11 mouse cellular contexts compared by ENCODE assay signal in the genomic region with DNA sequence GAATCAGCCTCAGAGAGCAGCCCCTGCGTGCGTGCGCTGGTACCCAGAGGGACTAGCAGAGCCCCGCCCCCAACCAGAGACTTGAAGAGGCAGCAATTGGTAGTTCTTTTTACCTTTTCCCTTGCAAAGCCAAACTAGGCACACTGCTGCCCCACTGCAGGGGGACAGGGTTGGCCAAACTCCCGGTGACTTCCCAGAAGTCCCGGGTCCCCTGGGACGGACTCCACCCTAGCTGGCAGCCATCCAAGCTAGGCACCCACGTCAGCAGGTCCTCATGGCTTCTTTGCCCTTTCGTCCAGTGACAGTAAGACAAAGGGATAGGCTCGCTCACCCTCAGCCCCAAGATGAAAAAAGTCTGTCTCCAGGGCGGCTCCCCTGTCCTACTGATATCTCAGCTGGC. TPM values are rescaled to one million over a fixed set of nuclear protein-coding genes. Genes with fewer than 3 reads are reported as not detected.
DNase-seq lines count a peak whose midpoint lies in the region; ATAC-seq and TF ChIP-seq lines count a peak whose summit lies in the region.
"Had no signal": no experiment of that assay in that cellular context is flagged by ENCODE, and none has a peak within 500 bp of the region (broad histone marks: within the 10 kb centered on the region; RNA-seq: fewer than 3 reads in every experiment).

No protein-coding gene starts in this region.

- 31% methylated on average over 11 of the region's 11 CpGs for WGBS in lung, embryonic 14.5 days

- H3K27me3 ChIP-seq in lung, embryonic 14.5 days (ENCODE audit: insufficient read depth, low read length) = peaks cover 15% of the 10 kb centered on the region

- intact Hi-C loops in heart, postnatal 14 days (cut with DNase I) = loop anchor here (5.0 kb wide), 1 partner anchor 41 kb away; no protein-coding TSS in a partner anchor
- intact Hi-C loops in left cerebral cortex, adult 2 months (cut with DNase I) = no loop called here

- no peak overlapping the region for H3K9ac ChIP-seq in lung, embryonic 14.5 days
- H3K9ac ChIP-seq: limb, embryonic 13.5 days had no signal

- no peak for TF ChIP-seq CTCF in lung, embryonic 14.5 days (IDR thresholded peaks at IDR 0.05; ENCODE audit: low read depth)
- TF ChIP-seq CTCF in left cerebral cortex, adult 2 months (IDR thresholded peaks at IDR 0.05) = no peak

- H3K27ac ChIP-seq in lung, embryonic 14.5 days (ENCODE audit: low read depth) = no peak overlapping the region
- no peak overlapping the region for H3K27ac ChIP-seq in left cerebral cortex, adult 2 months
- H3K27ac ChIP-seq: limb, embryonic 13.5 days had no signal

- ATAC-seq in lung, embryonic 14.5 days (ENCODE audit: insufficient read depth) = no peak

- H3K4me2 ChIP-seq in lung, embryonic 14.5 days = no peak overlapping the region
- H3K4me2 ChIP-seq: limb, embryonic 13.5 days had no signal

- DNase-seq in cerebellum, postnatal 10 days = peak; percentile 45 to 46
- DNase-seq in cerebellum, postnatal 4 days (ENCODE audit: low spot score in 2 of 2) = no peak
- DNase-seq in adrenal gland, adult 8-10 months = peak; percentile 86
- peak; percentile 69 to 81 for DNase-seq in heart, postnatal 14 days
- DNase-seq in lung, embryonic 14.5 days = peak; percentile 61
- DNase-seq in layer of hippocampus, postnatal 14 days (ENCODE audit: low spot score in 2 of 2) = no peak
- no peak for DNase-seq in left cerebral cortex, adult 2 months (ENCODE audit: extremely low spot score in 1 of 2, low spot score in 2 of 2)
- no peak for DNase-seq in thymus, postnatal 14 days
- DNase-seq: thymus, postnatal 36 days had no signal

- no peaks in the 10 kb centered on the region for H3K9me3 ChIP-seq in lung, embryonic 14.5 days (ENCODE audit: low read depth, low read length)
- H3K9me3 ChIP-seq: limb, embryonic 13.5 days had no signal

- no peak overlapping the region for H3K4me3 ChIP-seq in lung, embryonic 14.5 days (ENCODE audit: low read depth, low read length)
- no peak overlapping the region for H3K4me3 ChIP-seq in left cerebral cortex, adult 2 months
- H3K4me3 ChIP-seq: limb, embryonic 13.5 days had no signal

- H3K4me1 ChIP-seq in lung, embryonic 14.5 days (ENCODE audit: insufficient read depth) = peaks cover 40% of the 10 kb centered on the region

- no peaks in the 10 kb centered on the region for H3K36me3 ChIP-seq in lung, embryonic 14.5 days (ENCODE audit: insufficient read depth)
- H3K36me3 ChIP-seq: limb, embryonic 13.5 days had no signal

RNA-seq across cellular contexts. Expression of gene Kcnk3, which starts 29.9 kb away (rescaled TPM):
- 1,000 to 10,000 TPM; 1,385 to 1,638 (median 1,575) TPM for total RNA-seq in adrenal gland, adult 8-10 months (2022)
- total RNA-seq in heart, postnatal 14 days (2021) = 100 to 1,000 TPM; 181 to 186 TPM
- 29.9 and 30.3 TPM in 2 replicates for polyA plus RNA-seq in lung, embryonic 14.5 days (2014; fragmentation: Nextera tagmentation; extraction: Ambion mirVana)
- 1 to 10 TPM; 6.9 to 9.0 TPM for total RNA-seq in layer of hippocampus, postnatal 14 days (2021)
- total RNA-seq in left cerebral cortex, adult 2 months (2021) = 10 to 100 TPM; 22.4 to 23.1 TPM
- polyA plus RNA-seq: C2C12 had no signal

RNA-seq across cellular contexts. Expression of gene Slc35f6, which starts 29.9 kb away (rescaled TPM):
- total RNA-seq in adrenal gland, adult 8-10 months (2022) = 10 to 100 TPM; 39.8 to 60.3 (median 49.4) TPM
- 10 to 100 TPM; 37.4 to 39.9 TPM for total RNA-seq in heart, postnatal 14 days (2021)
- polyA plus RNA-seq in lung, embryonic 14.5 days (2014; fragmentation: Nextera tagmentation; extraction: Ambion mirVana) = 27.6 and 29.5 TPM in 2 replicates
- total RNA-seq in layer of hippocampus, postnatal 14 days (2021) = 10 to 100 TPM; 32.6 to 32.7 TPM
- total RNA-seq in left cerebral cortex, adult 2 months (2021) = 10 to 100 TPM; 42.2 to 45.6 TPM

RNA-seq across cellular contexts. Expression of gene Cenpa, which starts 48.7 kb away (rescaled TPM):
- total RNA-seq in adrenal gland, adult 8-10 months (2022) = 10 to 100 TPM in 2 of 4 experiments, 1 to 10 TPM in 2; 4.3 to 11.4 (median 8.5) TPM
- total RNA-seq in heart, postnatal 14 days (2021) = 10 to 100 TPM; 56.0 to 67.6 TPM
- 416 and 454 TPM in 2 replicates for polyA plus RNA-seq in lung, embryonic 14.5 days (2014; fragmentation: Nextera tagmentation; extraction: Ambion mirVana)
- total RNA-seq in layer of hippocampus, postnatal 14 days (2021) = 1 to 10 TPM; 4.8 to 5.5 TPM
- total RNA-seq in left cerebral cortex, adult 2 months (2021) = 1 to 10 TPM; 5.5 to 6.2 TPM

Comparison
In these comparisons a context has a peak if more than half of its experiments do, and no peak if none do; other contexts are left out.
1. DNase-seq: peak in cerebellum, postnatal 10 days (2 of 2), adrenal gland, adult 8-10 months (single experiment), heart, postnatal 14 days (2 of 2) and lung, embryonic 14.5 days (single experiment); none in cerebellum, postnatal 4 days (0 of 2), layer of hippocampus, postnatal 14 days (0 of 2), left cerebral cortex, adult 2 months (0 of 2) and thymus, postnatal 14 days (single experiment).
2. RNA of gene Kcnk3, which starts 29.9 kb away (total RNA-seq): 1,385 to 1,638 TPM in adrenal gland, adult 8-10 months and 181 to 186 TPM in heart, postnatal 14 days; 22.4 to 23.1 TPM in left cerebral cortex, adult 2 months and 6.9 to 9.0 TPM in layer of hippocampus, postnatal 14 days; every median in the first group is over 4 times any median in the second.
3. RNA of gene Cenpa, which starts 48.7 kb away (total RNA-seq): 56.0 to 67.6 TPM in heart, postnatal 14 days; 4.3 to 11.4 TPM in adrenal gland, adult 8-10 months, 5.5 to 6.2 TPM in left cerebral cortex, adult 2 months and 4.8 to 5.5 TPM in layer of hippocampus, postnatal 14 days; every median in the first group is over 4 times any median in the second.